23 mouse cellular contexts compared by ENCODE assay signal in genomic region chr1:151216417-151216816, GRCm38 (mm10). TPM values are rescaled to one million over a fixed set of nuclear protein-coding genes. Genes with fewer than 3 reads are reported as not detected.
DNase-seq lines count a peak whose midpoint lies in the region; ATAC-seq and TF ChIP-seq lines count a peak whose summit lies in the region.
"Had no signal": no experiment of that assay in that cellular context is flagged by ENCODE, and none has a peak within 500 bp of the region (broad histone marks: within the 10 kb centered on the region; RNA-seq: fewer than 3 reads in every experiment).

No protein-coding gene starts in this region.

- H3K4me2 ChIP-seq in liver, embryonic 14.5 days (ENCODE audit: low read depth): no peak overlapping the region
- H3K4me2 ChIP-seq: embryonic facial prominence, embryonic 15.5 days; heart, embryonic 12.5 days; limb, embryonic 13.5 days; midbrain, embryonic 13.5 days had no signal

- TF ChIP-seq EP300 in liver, embryonic 14.5 days (IDR thresholded peaks at IDR 0.05; ENCODE audit: low read depth): no peak

- no peak overlapping the region for H3K9ac ChIP-seq in liver, embryonic 14.5 days (replicated peaks)
- H3K9ac ChIP-seq: embryonic facial prominence, embryonic 15.5 days; heart, embryonic 12.5 days; limb, embryonic 13.5 days; midbrain, embryonic 13.5 days had no signal

- in situ Hi-C loops in Patski (cut with MboI; ENCODE audit: low pct_unique_long_range_greater_than_20kb): loop anchor here (10.0 kb wide), 1 partner anchor 52 kb away; no protein-coding TSS in a partner anchor

- H3K27me3 ChIP-seq in Patski: no peaks in the 10 kb centered on the region
- H3K27me3 ChIP-seq in liver, embryonic 14.5 days (ENCODE audit: control insufficient read depth, insufficient read depth, low read length): no peaks in the 10 kb centered on the region
- H3K27me3 ChIP-seq: embryonic facial prominence, embryonic 15.5 days; heart, embryonic 12.5 days; limb, embryonic 13.5 days; midbrain, embryonic 13.5 days had no signal

- CTCF ChIA-PET in Patski (lab: Charles Lee): interaction anchor here (0.6 to 1.4 kb wide), 5 partner anchors 16 to 165 kb away, joined by 3 to 5 read pairs (median 3); partner anchors contain the start of gene Ivns1abp

- DNase-seq in Patski (ENCODE audit: low read depth, low spot score): no peak
- DNase-seq in kidney, adult 8-10 months: peak; percentile 77 to 86
- peak; percentile 63 to 82 for DNase-seq in kidney, postnatal 25 days
- DNase-seq in liver, embryonic 14.5 days (ENCODE audit: low read depth in 3 of 3, low spot score in 3 of 3): peak in 1 of 3 experiments; percentile 11
- no peak for DNase-seq in urinary bladder, postnatal 25 days (ENCODE audit: low spot score)
- no peak for DNase-seq in layer of hippocampus, adult 9-10 months (ENCODE audit: low spot score)
- no peak for DNase-seq in neural tube, embryonic 10.5 days (ENCODE audit: extremely low spot score, low spot score)
- DNase-seq: B cell, adult 2 months; cerebellum, adult 8-10 months; gastrocnemius, postnatal 36 days; heart, postnatal 4 days; thymus, adult 2 months had no signal

- no peak overlapping the region for H3K4me3 ChIP-seq in liver, embryonic 14.5 days (ENCODE audit: insufficient read depth in 1 of 2, low read depth in 2 of 2, low read length in 2 of 2)
- H3K4me3 ChIP-seq: embryonic facial prominence, embryonic 15.5 days; heart, embryonic 12.5 days; layer of hippocampus, adult 2 months; limb, embryonic 13.5 days; midbrain, embryonic 13.5 days; myocyte had no signal

- 32% methylated on average over 3 of the region's 3 CpGs for WGBS in liver, embryonic 14.5 days (ENCODE audit: insufficient replicate concordance)

- H3K4me1 ChIP-seq in liver, embryonic 14.5 days (replicated peaks; ENCODE audit: control insufficient read depth in 2 of 2, insufficient read depth in 2 of 2, low read length in 1 of 2): peaks cover 9 to 23% of the 10 kb centered on the region in 2 experiments; a peak in 3 of 4 replicates
- H3K4me1 ChIP-seq: midbrain, embryonic 13.5 days had no signal

- H3K36me3 ChIP-seq in liver, embryonic 14.5 days (replicated peaks; ENCODE audit: control insufficient read depth, insufficient read depth, low read depth): no peaks in the 10 kb centered on the region
- H3K36me3 ChIP-seq: embryonic facial prominence, embryonic 15.5 days; heart, embryonic 12.5 days; limb, embryonic 13.5 days; midbrain, embryonic 13.5 days had no signal

- no peak overlapping the region for H3K27ac ChIP-seq in liver, embryonic 14.5 days
- H3K27ac ChIP-seq: embryonic facial prominence, embryonic 15.5 days; layer of hippocampus, adult 2 months; limb, embryonic 13.5 days; midbrain, embryonic 13.5 days had no signal

- no peak for TF ChIP-seq CTCF in Patski (IDR thresholded peaks at IDR 0.05)
- no peak for TF ChIP-seq CTCF in liver, embryonic 14.5 days (IDR thresholded peaks at IDR 0.05; ENCODE audit: low read depth)

- ATAC-seq in Patski: peak; percentile 94
- ATAC-seq in liver, embryonic 14.5 days (ENCODE audit: insufficient read depth): peak; percentile 54
- no peak for ATAC-seq in inflammation-experienced regulatory T-cells, adult 6 months
- ATAC-seq: activated CD4-positive, CD25-positive, alpha-beta regulatory T cell, adult 4 months; hindbrain, embryonic 16.5 days; lung, postnatal 0 days; midbrain, embryonic 13.5 days had no signal

- POLR2A ChIA-PET in Patski (lab: Charles Lee): interaction anchor here (0.6 to 1.4 kb wide), 3 partner anchors 11 to 127 kb away, joined by 3 to 9 read pairs (median 3); no protein-coding TSS in a partner anchor

- H3K9me3 ChIP-seq in liver, embryonic 14.5 days (ENCODE audit: control insufficient read depth, low read length): no peaks in the 10 kb centered on the region
- H3K9me3 ChIP-seq: embryonic facial prominence, embryonic 15.5 days; heart, embryonic 12.5 days; limb, embryonic 13.5 days; midbrain, embryonic 13.5 days had no signal

RNA-seq across cellular contexts. Expression of gene Gm47996, which starts 6.5 kb away (rescaled TPM):
- polyA plus RNA-seq in Patski (2021): not detected
- polyA plus RNA-seq in liver, embryonic 14.5 days (2012; rRNA removed): 0.42 and 0.52 TPM in 2 replicates
- polyA plus RNA-seq in liver, embryonic 14.5 days (2014; fragmentation: Nextera tagmentation; extraction: Ambion mirVana): 0.46 TPM in 1 of 2 replicates, not detected in the other
- polyA plus RNA-seq in inflammation-experienced regulatory T-cells, adult 6 months (2017; shearing (Covaris generic)): not detected
- polyA plus RNA-seq: activated CD4-positive, CD25-positive, alpha-beta regulatory T cell, adult 4 months; embryonic facial prominence, embryonic 15.5 days; forebrain, embryonic 11.5 days; hindbrain, embryonic 16.5 days; limb, embryonic 13.5 days; lung, postnatal 0 days; midbrain, embryonic 13.5 days; thymus, adult 2 months had no signal

RNA-seq across cellular contexts. Expression of gene 3110040M04Rik, which starts 12.5 kb away (rescaled TPM):
- not detected for polyA plus RNA-seq in Patski (2021)
- 1.2 and 1.5 TPM in 2 replicates for polyA plus RNA-seq in liver, embryonic 14.5 days (2012; rRNA removed)
- 1.2 and 1.3 TPM in 2 replicates for polyA plus RNA-seq in liver, embryonic 14.5 days (2014; fragmentation: Nextera tagmentation; extraction: Ambion mirVana)
- polyA plus RNA-seq in inflammation-experienced regulatory T-cells, adult 6 months (2017; shearing (Covaris generic)): not detected
- polyA plus RNA-seq: activated CD4-positive, CD25-positive, alpha-beta regulatory T cell, adult 4 months; embryonic facial prominence, embryonic 15.5 days; forebrain, embryonic 11.5 days; hindbrain, embryonic 16.5 days; limb, embryonic 13.5 days; lung, postnatal 0 days; midbrain, embryonic 13.5 days; thymus, adult 2 months had no signal

RNA-seq across cellular contexts. Expression of gene Gm47995, which starts 18.2 kb away (rescaled TPM):
- not detected for polyA plus RNA-seq in Patski (2021)
- polyA plus RNA-seq in liver, embryonic 14.5 days (2012; rRNA removed): 0.88 and 1.1 TPM in 2 replicates
- polyA plus RNA-seq in liver, embryonic 14.5 days (2014; fragmentation: Nextera tagmentation; extraction: Ambion mirVana): 0.71 and 0.76 TPM in 2 replicates
- not detected for polyA plus RNA-seq in inflammation-experienced regulatory T-cells, adult 6 months (2017; shearing (Covaris generic))
- polyA plus RNA-seq: activated CD4-positive, CD25-positive, alpha-beta regulatory T cell, adult 4 months; embryonic facial prominence, embryonic 15.5 days; forebrain, embryonic 11.5 days; hindbrain, embryonic 16.5 days; limb, embryonic 13.5 days; midbrain, embryonic 13.5 days; thymus, adult 2 months had no signal

RNA-seq across cellular contexts. Expression of gene Gm8947, which starts 24.2 kb away (rescaled TPM):
- polyA plus RNA-seq in Patski (2021): not detected
- polyA plus RNA-seq in liver, embryonic 14.5 days (2012; rRNA removed): 0.92 and 1.4 TPM in 2 replicates
- 0.45 and 1.2 TPM in 2 replicates for polyA plus RNA-seq in liver, embryonic 14.5 days (2014; fragmentation: Nextera tagmentation; extraction: Ambion mirVana)
- not detected for polyA plus RNA-seq in inflammation-experienced regulatory T-cells, adult 6 months (2017; shearing (Covaris generic))
- polyA plus RNA-seq: activated CD4-positive, CD25-positive, alpha-beta regulatory T cell, adult 4 months; hindbrain, embryonic 16.5 days; limb, embryonic 13.5 days; lung, postnatal 0 days; midbrain, embryonic 13.5 days; thymus, adult 2 months had no signal

RNA-seq across cellular contexts. Expression of gene Gm47985, which starts 34.1 kb away (rescaled TPM):
- polyA plus RNA-seq in Patski (2021): not detected
- polyA plus RNA-seq in liver, embryonic 14.5 days (2012; rRNA removed): 2.0 and 2.1 TPM in 2 replicates
- 1.7 and 2.2 TPM in 2 replicates for polyA plus RNA-seq in liver, embryonic 14.5 days (2014; fragmentation: Nextera tagmentation; extraction: Ambion mirVana)
- under 1 TPM in 1 of 3 experiments, not detected in 2; 0.34 TPM for polyA plus RNA-seq in inflammation-experienced regulatory T-cells, adult 6 months (2017; shearing (Covaris generic))
- polyA plus RNA-seq: activated CD4-positive, CD25-positive, alpha-beta regulatory T cell, adult 4 months; embryonic facial prominence, embryonic 15.5 days; hindbrain, embryonic 16.5 days had no signal

Comparison
In these comparisons a context has a peak if more than half of its experiments do, and no peak if none do; other contexts are left out.
1. DNase-seq: peak in kidney, adult 8-10 months (2 of 2) and kidney, postnatal 25 days (2 of 2); none in Patski (single experiment), urinary bladder, postnatal 25 days (single experiment), layer of hippocampus, adult 9-10 months (single experiment) and neural tube, embryonic 10.5 days (single experiment).